In genomic region chr16:26095696-26096284, GRCm38 (mm10) we compare ENCODE assay signal across 25 mouse cellular contexts. TPM values are rescaled to one million over a fixed set of nuclear protein-coding genes. Genes with fewer than 3 reads are reported as not detected.
A peak's percentile ranks its signal among the peaks of the same experiment; 100 is the strongest.
DNase-seq lines count a peak whose midpoint lies in the region; ATAC-seq and TF ChIP-seq lines count a peak whose summit lies in the region.
"Had no signal": no experiment of that assay in that cellular context is flagged by ENCODE, and none has a peak within 500 bp of the region (broad histone marks: within the 10 kb centered on the region; RNA-seq: fewer than 3 reads in every experiment).

No protein-coding gene starts in this region.

- H3K4me3 ChIP-seq in heart, embryonic 13.5 days, result no peak overlapping the region
- no peak overlapping the region for H3K4me3 ChIP-seq in MEL (ENCODE audit: control insufficient read depth in 1 of 2, insufficient read depth in 1 of 2, low read depth in 2 of 2, low read length in 2 of 2)
- H3K4me3 ChIP-seq: embryonic facial prominence, embryonic 12.5 days; layer of hippocampus, adult 2 months; megakaryocyte, embryonic 14.5 days; midbrain, embryonic 15.5 days; neural tube, embryonic 15.5 days had no signal

- no peak for TF ChIP-seq CTCF in MEL (IDR thresholded peaks at IDR 0.05 in 2 of 3, conservative IDR thresholded peaks at IDR 0.05 in 1 of 3; ENCODE audit: control insufficient read depth in 1 of 3, insufficient read depth in 1 of 3, low read depth in 2 of 3, low read length in 3 of 3, poor library complexity in 1 of 3, severe bottlenecking in 1 of 3)

- H3K9me3 ChIP-seq in heart, embryonic 13.5 days, result no peaks in the 10 kb centered on the region
- H3K9me3 ChIP-seq in MEL (replicated peaks; ENCODE audit: insufficient read depth, low read length), result no peaks in the 10 kb centered on the region
- H3K9me3 ChIP-seq: embryonic facial prominence, embryonic 12.5 days; midbrain, embryonic 15.5 days; neural tube, embryonic 15.5 days had no signal

- H3K36me3 ChIP-seq in heart, embryonic 13.5 days, result 0 out of 2 replicates have a peak, but pooled peaks cover under 1% of the 10 kb centered on the region
- no peaks in the 10 kb centered on the region for H3K36me3 ChIP-seq in MEL (ENCODE audit: control insufficient read depth in 1 of 2, insufficient read depth in 2 of 2, low read length in 2 of 2)
- H3K36me3 ChIP-seq: embryonic facial prominence, embryonic 12.5 days; midbrain, embryonic 15.5 days; neural tube, embryonic 15.5 days had no signal

- no peaks in the 10 kb centered on the region for H3K79me2 ChIP-seq in MEL (ENCODE audit: control insufficient read depth, insufficient read depth, low read length, poor library complexity)

- 62% methylated on average over 7 of the region's 7 CpGs for WGBS in heart, embryonic 13.5 days

- no peak for DNase-seq in heart, adult 8-10 months (ENCODE audit: low spot score)
- DNase-seq in MEL (ENCODE audit: low read depth, low spot score), result peak; percentile 2
- peak; percentile 41 for DNase-seq in kidney, postnatal 14 days
- peak; percentile 47 for DNase-seq in lung, postnatal 10 days
- no peak for DNase-seq in urinary bladder, postnatal 10 days (ENCODE audit: low spot score)
- no peak for DNase-seq in thymus, postnatal 14 days
- DNase-seq in urinary bladder, adult 2 months (ENCODE audit: low spot score), result no peak
- DNase-seq: adrenal gland, adult 8-10 months; B cell, adult 2 months; cerebellum, adult 8-10 months; gastrocnemius, postnatal 25 days; heart, postnatal 36 days; layer of hippocampus, postnatal 36 days; right cerebral cortex, postnatal 25 days had no signal

- no peak for TF ChIP-seq RAD21 in MEL (IDR thresholded peaks at IDR 0.05; ENCODE audit: low read depth, low read length)

- peak overlapping the region; percentile 28; the same call in 1 of the 2 replicates for H3K9ac ChIP-seq in heart, embryonic 13.5 days
- no peak overlapping the region for H3K9ac ChIP-seq in MEL (ENCODE audit: control insufficient read depth, low read depth, low read length, poor library complexity, severe bottlenecking)
- H3K9ac ChIP-seq: embryonic facial prominence, embryonic 12.5 days; liver, embryonic 14.5 days; midbrain, embryonic 15.5 days; neural tube, embryonic 15.5 days had no signal

- H3K4me1 ChIP-seq in heart, embryonic 13.5 days, result peaks cover 39% of the 10 kb centered on the region
- no peaks in the 10 kb centered on the region for H3K4me1 ChIP-seq in MEL (ENCODE audit: control insufficient read depth in 1 of 2, insufficient read depth in 2 of 2, low read length in 2 of 2)
- H3K4me1 ChIP-seq: midbrain, embryonic 15.5 days had no signal

- TF ChIP-seq POLR2A in MEL (IDR thresholded peaks at IDR 0.05; ENCODE audit: control insufficient read depth in 1 of 2, insufficient read depth in 1 of 2, low read depth in 1 of 2, low read length in 2 of 2, poor library complexity in 1 of 2), result no peak

- TF ChIP-seq EP300 in MEL (IDR thresholded peaks at IDR 0.05; ENCODE audit: low read depth in 1 of 2, low read length in 2 of 2), result no peak

- H3K27ac ChIP-seq in heart, embryonic 13.5 days (replicated peaks), result peak overlapping the region; percentile 55
- H3K27ac ChIP-seq in MEL (ENCODE audit: control insufficient read depth, low read depth, low read length), result no peak overlapping the region
- H3K27ac ChIP-seq: embryonic facial prominence, embryonic 12.5 days; layer of hippocampus, adult 2 months; liver, embryonic 14.5 days; midbrain, embryonic 15.5 days; neural tube, embryonic 15.5 days had no signal

- no peak overlapping the region for H3K4me2 ChIP-seq in heart, embryonic 13.5 days
- H3K4me2 ChIP-seq: embryonic facial prominence, embryonic 12.5 days; heart, embryonic 11.5 days; midbrain, embryonic 15.5 days; neural tube, embryonic 15.5 days had no signal

- H3K27me3 ChIP-seq in heart, embryonic 13.5 days (replicated peaks), result no peaks in the 10 kb centered on the region
- H3K27me3 ChIP-seq in MEL (ENCODE audit: control insufficient read depth in 1 of 2, insufficient read depth in 2 of 2, low read length in 2 of 2), result no peaks in the 10 kb centered on the region
- H3K27me3 ChIP-seq: embryonic facial prominence, embryonic 12.5 days; megakaryocyte, embryonic 14.5 days; midbrain, embryonic 15.5 days; neural tube, embryonic 15.5 days had no signal

- no peak for ATAC-seq in heart, embryonic 13.5 days (ENCODE audit: extremely low read depth, insufficient number of reproducible peaks, low FRiP score, low TSS enrichment)
- ATAC-seq: forebrain, embryonic 14.5 days; hindbrain, embryonic 16.5 days; intestine, embryonic 16.5 days; midbrain, embryonic 15.5 days had no signal

TF ChIP-seq in MEL, 35 proteins besides CTCF, POLR2A, EP300 and RAD21:
- TF ChIP-seq ETS1 (IDR thresholded peaks at IDR 0.05; ENCODE audit: low read depth, low read length), result no peak
- TF ChIP-seq E2F4 (IDR thresholded peaks at IDR 0.05; ENCODE audit: borderline replicate concordance, low read depth, low read length), result no peak
- TF ChIP-seq HCFC1 (IDR thresholded peaks at IDR 0.05; ENCODE audit: low read depth, low read length), result no peak
- TF ChIP-seq MYC (IDR thresholded peaks at IDR 0.05; ENCODE audit: low read depth, low read length), result no peak
- TF ChIP-seq TAL1 (IDR thresholded peaks at IDR 0.05; ENCODE audit: low read length), result no peak
- TF ChIP-seq MEF2A (IDR thresholded peaks at IDR 0.05; ENCODE audit: extremely low read depth, insufficient replicate concordance, low read depth, low read length, poor library complexity, severe bottlenecking), result no peak
- TF ChIP-seq RCOR1 (IDR thresholded peaks at IDR 0.05; ENCODE audit: low read depth, low read length), result no peak
- no peak for TF ChIP-seq ZMIZ1 (IDR thresholded peaks at IDR 0.05; ENCODE audit: low read depth, low read length)
- TF ChIP-seq SIN3A (IDR thresholded peaks at IDR 0.05; ENCODE audit: low read length), result no peak
- TF ChIP-seq KAT2A (conservative IDR thresholded peaks at IDR 0.05; ENCODE audit: low read depth, low read length), result no peak
- no peak for TF ChIP-seq POLR2AphosphoS2 (IDR thresholded peaks at IDR 0.05; ENCODE audit: low read length)
- TF ChIP-seq ELF1 (IDR thresholded peaks at IDR 0.05; ENCODE audit: low read depth, low read length), result no peak
- no peak for TF ChIP-seq MAFK (IDR thresholded peaks at IDR 0.05; ENCODE audit: borderline replicate concordance, low read depth, low read length)
- no peak for TF ChIP-seq ZKSCAN1 (IDR thresholded peaks at IDR 0.05; ENCODE audit: low read depth, low read length)
- no peak for TF ChIP-seq POLR2AphosphoS5 (IDR thresholded peaks at IDR 0.05; ENCODE audit: borderline replicate concordance, low read depth, low read length)
- TF ChIP-seq CHD2 (IDR thresholded peaks at IDR 0.05; ENCODE audit: low read length), result no peak

RNA-seq across cellular contexts. Expression of gene P3h2, which starts 9.8 kb away (rescaled TPM):
- polyA plus RNA-seq in heart, embryonic 13.5 days (2015; fragmentation: Nextera tagmentation; extraction: Ambion mirVana), result 6.0 and 7.0 TPM in 2 replicates
- 1 to 10 TPM; 2.6 to 4.6 (median 3.6) TPM for total RNA-seq in heart, adult 8-10 months (2022)
- total RNA-seq in MEL (2012; rRNA removed), result not detected in 2 replicates
- polyA plus RNA-seq in MEL (2012; ENCODE audit: insufficient read depth in 1 of 2, insufficient read length in 2 of 2, low read depth in 1 of 2, low replicate concordance in 2 of 2, missing spikeins in 1 of 2), result not detected
- polyA plus RNA-seq in urinary bladder, adult 2 months (2012; rRNA removed), result 4.0 and 8.5 TPM in 2 replicates

Comparison
In these comparisons a context has a peak if more than half of its experiments do, and no peak if none do; other contexts are left out.
1. DNase-seq: peak in MEL (single experiment), kidney, postnatal 14 days (single experiment) and lung, postnatal 10 days (single experiment); none in heart, adult 8-10 months (single experiment), urinary bladder, postnatal 10 days (single experiment), thymus, postnatal 14 days (single experiment) and urinary bladder, adult 2 months (single experiment).